ENCODE assay signal across 40 mouse cellular contexts in the genomic region with DNA sequence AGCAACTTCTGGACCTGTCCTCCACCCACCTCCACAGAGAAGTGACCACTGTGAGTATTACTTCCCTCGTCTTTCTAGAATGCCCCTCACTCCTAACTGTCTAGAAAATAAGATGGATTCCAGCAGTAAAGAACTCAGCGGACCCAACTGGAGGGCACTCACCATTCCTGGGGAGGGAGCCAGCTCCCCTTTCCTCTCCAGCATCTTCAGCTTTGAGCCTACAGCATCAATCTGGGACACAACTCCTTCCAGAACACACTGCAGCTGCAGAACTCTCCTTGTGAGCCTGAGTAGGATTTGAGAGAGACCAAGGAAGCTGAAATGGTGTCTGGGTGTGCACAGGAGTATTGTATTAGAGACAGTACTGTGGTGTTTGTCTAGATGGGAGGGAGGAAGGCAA. TPM values are rescaled to one million over a fixed set of nuclear protein-coding genes. Genes with fewer than 3 reads are reported as not detected.
"Had no signal": no experiment of that assay in that cellular context is flagged by ENCODE, and none has a peak within 500 bp of the region (broad histone marks: within the 10 kb centered on the region; RNA-seq: fewer than 3 reads in every experiment).

No protein-coding gene starts in this region.

- H3K27ac ChIP-seq: limb, embryonic 10.5 days; limb, embryonic 12.5 days; limb, embryonic 13.5 days; limb, embryonic 15.5 days; liver, embryonic 12.5 days; liver, embryonic 13.5 days; liver, embryonic 14.5 days; liver, embryonic 15.5 days; lung, embryonic 15.5 days; macrophage; midbrain, embryonic 10.5 days; midbrain, embryonic 12.5 days; midbrain, embryonic 13.5 days; midbrain, embryonic 15.5 days had no signal

- ATAC-seq: liver, embryonic 12.5 days; liver, postnatal 0 days; lung, postnatal 0 days; midbrain, embryonic 13.5 days; midbrain, embryonic 15.5 days; midbrain, embryonic 16.5 days had no signal

- H3K27me3 ChIP-seq: lung, embryonic 15.5 days had no signal

- DNase-seq: left cerebral cortex, postnatal 4 days; liver; liver, embryonic 13.5 days; liver, postnatal 0 days; lung, adult 18-20 months; lung, adult 2 months; lung, postnatal 10 days; lung, postnatal 14 days; lung, postnatal 36 days; lung, postnatal 4 days; midbrain, embryonic 14.5 days had no signal

- H3K9me3 ChIP-seq: limb, embryonic 10.5 days; limb, embryonic 12.5 days; limb, embryonic 13.5 days; limb, embryonic 15.5 days; liver, embryonic 12.5 days; liver, embryonic 13.5 days; liver, embryonic 15.5 days; lung, embryonic 15.5 days; megakaryocyte, embryonic 14.5 days; midbrain, embryonic 10.5 days; midbrain, embryonic 12.5 days; midbrain, embryonic 13.5 days; midbrain, embryonic 15.5 days had no signal

- H3K9ac ChIP-seq: limb, embryonic 12.5 days; limb, embryonic 13.5 days; limb, embryonic 15.5 days; liver, embryonic 12.5 days; liver, embryonic 13.5 days; liver, embryonic 14.5 days; liver, embryonic 15.5 days; liver, postnatal 0 days; lung, embryonic 14.5 days; lung, embryonic 15.5 days; midbrain, embryonic 12.5 days; midbrain, embryonic 13.5 days; midbrain, embryonic 15.5 days had no signal

- H3K36me3 ChIP-seq: liver, embryonic 15.5 days; lung, embryonic 15.5 days; midbrain, embryonic 15.5 days had no signal

- H3K4me3 ChIP-seq: limb, embryonic 10.5 days; limb, embryonic 12.5 days; limb, embryonic 13.5 days; limb, embryonic 15.5 days; liver, embryonic 12.5 days; liver, embryonic 13.5 days; liver, embryonic 15.5 days; lung, embryonic 15.5 days; megakaryocyte, embryonic 14.5 days; midbrain, embryonic 10.5 days; midbrain, embryonic 12.5 days; midbrain, embryonic 13.5 days; midbrain, embryonic 15.5 days; myocyte had no signal

- H3K4me2 ChIP-seq: limb, embryonic 12.5 days; limb, embryonic 13.5 days; limb, embryonic 15.5 days; liver, embryonic 11.5 days; liver, embryonic 12.5 days; liver, embryonic 13.5 days; liver, embryonic 15.5 days; lung, embryonic 14.5 days; lung, embryonic 15.5 days; midbrain, embryonic 11.5 days; midbrain, embryonic 12.5 days; midbrain, embryonic 13.5 days; midbrain, embryonic 15.5 days had no signal

RNA-seq across cellular contexts. Expression of gene Pkd2l1, which starts 43.3 kb away (rescaled TPM):
- total RNA-seq: left cerebral cortex, postnatal 10 days; left cerebral cortex, postnatal 4 days; liver, adult 2 months; megakaryocyte progenitor cell, adult 5-6 weeks; megakaryocyte, adult 5-6 weeks; monocyte, adult 5-6 weeks had no signal
- polyA plus RNA-seq: limb, embryonic 10.5 days; limb, embryonic 11.5 days; limb, embryonic 12.5 days; limb, embryonic 13.5 days; limb, embryonic 15.5 days; liver, adult 2 months; liver, embryonic 11.5 days; liver, embryonic 12.5 days; liver, embryonic 13.5 days; liver, embryonic 14.5 days; liver, embryonic 15.5 days; liver, embryonic 16.5 days; liver, postnatal 0 days; lung, embryonic 14.5 days; lung, embryonic 16.5 days; macrophage; midbrain, embryonic 10.5 days; midbrain, embryonic 14.5 days; myocyte had no signal

RNA-seq across cellular contexts. Expression of gene Scd3, which starts 54.1 kb away (rescaled TPM):
- total RNA-seq: liver, adult 2 months; megakaryocyte progenitor cell, adult 5-6 weeks; megakaryocyte-erythroid progenitor cell, adult 5-6 weeks; monocyte, adult 5-6 weeks had no signal
- polyA plus RNA-seq: limb, embryonic 12.5 days; limb, embryonic 13.5 days; liver, embryonic 11.5 days; liver, embryonic 12.5 days; liver, embryonic 13.5 days; liver, embryonic 14.5 days; liver, embryonic 15.5 days; liver, embryonic 16.5 days; liver, postnatal 0 days; lung, adult 2 months; macrophage had no signal
